Mouse (Mus musculus): ENCODE measurements around the gene Cfap97d2.

DNA sequence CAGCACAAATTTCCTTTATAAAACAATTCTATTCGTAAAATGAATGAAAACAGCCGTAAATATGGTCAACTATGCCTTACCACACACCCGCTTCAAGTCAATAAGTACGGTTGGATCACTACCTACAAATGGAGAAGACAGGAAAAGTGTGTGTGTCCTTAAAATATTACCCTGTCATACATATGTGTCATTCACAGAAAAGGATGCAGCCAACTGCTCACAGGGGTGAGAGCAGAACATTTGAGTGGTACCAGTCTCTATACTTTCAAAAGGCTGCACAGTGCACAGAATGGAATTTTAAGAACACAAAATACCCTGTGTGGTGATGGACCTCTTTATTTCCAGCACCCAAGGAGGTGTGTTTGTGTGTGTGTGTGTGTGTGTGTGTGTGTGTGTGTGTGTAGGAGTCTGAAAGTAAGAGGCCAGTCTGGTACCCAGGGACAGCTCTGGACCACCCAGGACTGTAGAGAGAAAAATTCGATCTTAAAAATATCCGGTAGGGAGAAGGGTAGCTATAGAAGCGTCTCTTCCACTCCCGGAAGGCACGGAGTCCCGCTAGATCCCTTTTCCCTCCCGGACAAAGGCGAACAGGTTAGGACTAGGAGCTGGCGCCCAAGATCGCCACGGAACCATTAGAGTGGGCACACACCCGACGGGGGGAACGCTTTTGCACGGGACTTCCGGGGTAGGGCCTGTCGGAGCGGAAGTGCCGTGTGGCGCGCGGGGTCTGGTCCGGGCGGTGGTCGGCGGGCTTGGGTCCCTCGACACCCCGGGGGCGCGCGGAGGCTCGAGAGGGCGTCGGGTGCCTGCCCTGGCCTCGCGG is 51.5 kb downstream of the Cfap97d2 start, which contains the start of gene Cdc16:
- TF ChIP-seq GATA1 (IDR thresholded peaks at IDR 0.05; ENCODE audit: low read length) (no peak), TAL1 (IDR thresholded peaks at IDR 0.05; ENCODE audit: low read length) (no peak)

Measured in erythroblast, embryonic 14.5 days (primary cell).